Mouse (Mus musculus): ENCODE results near the gene Large2. TPM values are rescaled to one million over a fixed set of nuclear protein-coding genes. Genes with fewer than 3 reads are reported as not detected.

Gene Large2
- polyA plus RNA-seq, 1 experiment from 2014 or later: 1.5 TPM

DNA sequence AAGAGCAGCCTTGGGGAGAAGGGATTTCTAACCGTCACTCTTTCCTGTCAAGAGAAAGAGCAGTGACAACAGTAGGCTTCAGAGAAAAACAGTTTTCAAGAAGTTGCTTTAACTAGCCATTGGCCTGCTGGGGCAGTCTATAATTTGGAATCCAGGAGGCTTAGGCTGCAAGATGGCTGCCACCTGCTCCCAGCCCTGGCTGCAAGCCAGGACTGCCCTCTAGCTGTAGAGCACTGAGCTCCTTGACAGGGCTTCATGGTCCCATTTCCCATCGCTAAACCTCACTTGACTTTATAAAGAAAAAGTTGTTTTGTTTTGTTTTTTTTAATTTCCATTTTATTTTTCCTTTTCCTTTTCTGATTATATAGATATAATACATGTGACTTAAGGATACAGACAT is 43.3 kb downstream of the Large2 start:
- H3K27ac ChIP-seq (replicated peaks): no peak overlapping the region
- H3K9ac ChIP-seq: no peak overlapping the region
- H3K9me3 ChIP-seq: no peaks in the 10 kb centered on the region
- 79% methylated on average over 2 of the region's 2 CpGs for WGBS
- H3K4me1 ChIP-seq (replicated peaks): no peaks in the 10 kb centered on the region
- no peak for ATAC-seq (ENCODE audit: low FRiP score, low read depth)
- H3K4me3 ChIP-seq: no peak overlapping the region
- H3K27me3 ChIP-seq: no peaks in the 10 kb centered on the region
- no peak overlapping the region for H3K4me2 ChIP-seq
- peaks cover 18% of the 10 kb centered on the region for H3K36me3 ChIP-seq

DNA sequence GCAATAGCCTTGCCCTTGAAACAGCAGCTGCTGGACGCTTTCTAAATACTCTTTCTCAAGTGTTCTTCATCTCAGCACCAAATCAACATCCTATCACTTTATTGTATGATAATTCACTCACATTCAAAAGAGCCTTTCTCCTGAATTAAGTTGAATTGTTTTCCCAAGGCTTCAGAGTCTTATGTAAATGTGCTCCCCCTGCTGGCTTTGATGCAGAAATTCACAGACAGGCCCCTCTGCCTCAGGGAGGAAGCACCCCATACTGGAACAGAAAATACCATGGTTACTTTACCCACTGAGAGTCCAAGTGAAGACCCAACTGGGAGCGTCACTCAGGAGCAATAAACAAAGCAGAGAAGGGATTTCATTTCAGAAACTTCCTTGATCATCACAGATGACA is 43.8 kb downstream of the Large2 start:
- no peaks in the 10 kb centered on the region for H3K4me1 ChIP-seq (replicated peaks)
- H3K36me3 ChIP-seq: peaks cover 18% of the 10 kb centered on the region
- H3K9ac ChIP-seq: no peak overlapping the region
- ATAC-seq (ENCODE audit: low FRiP score, low read depth): no peak
- WGBS: 54% methylated on average over 2 of the region's 2 CpGs
- H3K9me3 ChIP-seq: no peaks in the 10 kb centered on the region
- no peak overlapping the region for H3K27ac ChIP-seq (replicated peaks)
- H3K27me3 ChIP-seq: no peaks in the 10 kb centered on the region
- H3K4me2 ChIP-seq: no peak overlapping the region
- no peak overlapping the region for H3K4me3 ChIP-seq

DNA sequence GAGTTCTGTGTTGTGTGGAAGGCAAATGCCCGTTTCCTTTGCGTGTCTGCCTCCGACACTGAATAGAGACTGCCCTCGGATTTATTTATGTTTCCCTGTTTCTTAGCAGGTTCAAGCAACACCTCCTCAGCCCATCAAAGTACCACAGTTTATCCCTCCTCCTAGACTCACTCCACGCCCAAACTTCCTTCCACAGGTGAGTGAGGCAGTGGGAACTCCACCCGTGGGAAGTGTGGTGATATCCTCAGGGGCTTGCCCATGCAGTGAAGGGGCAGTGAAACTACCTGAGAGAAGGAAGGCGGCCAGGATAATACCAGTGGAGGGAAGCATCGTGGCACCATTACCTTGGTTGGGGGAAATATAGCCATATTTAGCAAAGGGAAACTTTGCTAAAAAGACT is 46.5 kb downstream of the Large2 start:
- peaks cover 13% of the 10 kb centered on the region for H3K36me3 ChIP-seq
- ATAC-seq (ENCODE audit: low FRiP score, low read depth): no peak
- no peak overlapping the region for H3K4me2 ChIP-seq
- no peak overlapping the region for H3K27ac ChIP-seq (replicated peaks)
- H3K4me3 ChIP-seq: no peak overlapping the region
- no peaks in the 10 kb centered on the region for H3K4me1 ChIP-seq (replicated peaks)
- no peaks in the 10 kb centered on the region for H3K9me3 ChIP-seq
- H3K9ac ChIP-seq: no peak overlapping the region
- no peaks in the 10 kb centered on the region for H3K27me3 ChIP-seq
- 95% methylated on average over 8 of the region's 8 CpGs for WGBS

DNA sequence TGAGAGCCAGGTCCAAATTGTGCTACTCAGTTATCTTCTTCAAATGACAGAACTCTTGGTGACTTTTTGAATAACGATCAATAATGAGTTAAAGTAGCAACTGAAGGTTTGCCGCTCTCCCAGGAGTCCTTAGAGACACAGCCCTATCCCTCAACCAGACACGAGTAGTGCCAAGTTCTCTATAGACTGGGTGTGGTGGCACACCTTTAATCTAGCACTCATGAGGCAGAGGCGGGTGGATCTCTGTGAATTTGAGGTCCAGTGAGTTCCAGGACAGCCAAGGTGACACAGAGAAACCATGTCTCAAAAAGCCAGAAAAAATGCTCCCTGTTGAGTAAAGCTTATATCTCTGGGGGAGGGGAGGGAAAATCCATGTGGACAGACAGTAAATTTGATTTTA is 47.1 kb downstream of the Large2 start:
- H3K36me3 ChIP-seq: peaks cover 16% of the 10 kb centered on the region
- no peak for ATAC-seq (ENCODE audit: low FRiP score, low read depth)
- H3K4me3 ChIP-seq: no peak overlapping the region
- H3K27ac ChIP-seq (replicated peaks): no peak overlapping the region
- H3K9ac ChIP-seq: no peak overlapping the region
- H3K4me2 ChIP-seq: no peak overlapping the region
- H3K27me3 ChIP-seq: no peaks in the 10 kb centered on the region
- whole genome bisulfite sequencing: 92% methylated on average over 4 of the region's 4 CpGs
- no peaks in the 10 kb centered on the region for H3K4me1 ChIP-seq (replicated peaks)
- no peaks in the 10 kb centered on the region for H3K9me3 ChIP-seq

DNA sequence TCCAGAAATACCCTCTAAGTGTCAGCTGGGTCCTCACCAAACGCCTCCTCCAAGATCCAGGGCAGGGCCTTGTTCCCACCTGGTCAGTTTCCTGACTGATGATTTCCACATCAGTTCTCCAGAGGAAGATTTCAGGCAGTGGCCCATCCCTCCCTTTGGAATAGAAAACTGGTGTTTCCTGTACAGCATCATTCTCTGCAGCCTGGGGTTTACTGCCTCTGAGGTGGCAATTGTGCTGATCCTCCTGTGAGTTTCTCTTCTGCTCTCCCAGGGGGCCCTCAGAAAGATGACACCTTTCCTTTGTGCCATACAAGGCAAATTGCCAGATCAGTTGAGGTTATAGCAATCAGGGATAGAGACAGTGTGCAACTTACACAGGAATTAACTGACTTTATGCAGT is 48.4 kb downstream of the Large2 start:
- Histone ChIP-seq H3K27me3 (no peaks in the 10 kb centered on the region), H3K9me3 (no peaks in the 10 kb centered on the region), H3K9ac (no peak overlapping the region), H3K4me1 (replicated peaks) (no peaks in the 10 kb centered on the region), H3K27ac (replicated peaks) (no peak overlapping the region), H3K36me3 (peaks cover 22% of the 10 kb centered on the region), H3K4me3 (no peak overlapping the region), H3K4me2 (no peak overlapping the region)
- no peak for ATAC-seq (ENCODE audit: low FRiP score, low read depth)
- 95% methylated on average over 1 of the region's 1 CpGs for WGBS

DNA sequence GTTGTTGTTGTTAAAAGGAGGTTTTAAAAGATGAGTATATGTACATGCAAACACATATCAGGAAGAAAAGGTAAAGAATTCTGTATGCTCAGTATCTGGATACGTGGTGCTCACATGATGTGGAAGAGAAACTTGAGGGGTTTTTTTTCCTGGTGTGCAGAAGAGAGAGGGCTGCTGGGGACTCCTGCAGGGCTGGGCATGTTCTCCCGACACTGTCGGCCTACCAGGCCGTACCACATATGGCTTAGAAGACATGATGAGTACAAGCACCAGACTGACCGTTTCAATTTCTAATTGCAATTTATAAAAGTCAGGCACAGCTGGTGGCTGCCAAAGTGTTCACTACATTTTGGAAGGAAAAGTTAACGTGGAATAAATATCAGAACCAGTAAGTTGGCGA is 49.0 kb downstream of the Large2 start:
- H3K27me3 ChIP-seq: no peaks in the 10 kb centered on the region
- no peak for ATAC-seq (ENCODE audit: low FRiP score, low read depth)
- H3K4me2 ChIP-seq: no peak overlapping the region
- H3K4me3 ChIP-seq: no peak overlapping the region
- no peak overlapping the region for H3K9ac ChIP-seq
- H3K27ac ChIP-seq (replicated peaks): no peak overlapping the region
- H3K9me3 ChIP-seq: no peaks in the 10 kb centered on the region
- peaks cover 22% of the 10 kb centered on the region for H3K36me3 ChIP-seq
- WGBS: 86% methylated on average over 7 of the region's 7 CpGs
- H3K4me1 ChIP-seq (replicated peaks): no peaks in the 10 kb centered on the region

DNA sequence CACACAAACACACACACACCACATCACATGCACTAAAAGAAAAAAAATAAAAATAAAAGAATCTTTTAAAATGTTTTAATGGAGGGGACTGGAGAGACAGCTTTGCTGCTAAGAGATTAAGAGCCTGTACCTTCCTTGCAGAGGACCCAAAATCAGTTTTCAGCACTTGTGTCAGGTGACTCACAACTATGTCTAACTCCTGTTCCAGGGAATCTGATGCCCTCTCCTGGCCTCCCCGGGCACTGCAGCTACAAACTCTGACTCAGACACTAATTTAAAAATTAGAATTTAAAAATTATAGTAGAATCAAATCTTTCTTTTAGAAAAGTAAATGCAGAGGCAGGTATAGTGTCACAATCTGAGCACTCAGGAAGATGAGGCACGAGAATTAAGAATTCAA is 52.0 kb downstream of the Large2 start:
- no peak for ATAC-seq (ENCODE audit: low FRiP score, low read depth)
- Histone ChIP-seq H3K4me2 (no peak overlapping the region), H3K36me3 (peaks cover 22% of the 10 kb centered on the region), H3K4me1 (replicated peaks) (no peaks in the 10 kb centered on the region), H3K27ac (replicated peaks) (no peak overlapping the region), H3K9me3 (no peaks in the 10 kb centered on the region), H3K4me3 (no peak overlapping the region), H3K9ac (no peak overlapping the region), H3K27me3 (no peaks in the 10 kb centered on the region)
- WGBS: 87% methylated on average over 2 of the region's 2 CpGs

DNA sequence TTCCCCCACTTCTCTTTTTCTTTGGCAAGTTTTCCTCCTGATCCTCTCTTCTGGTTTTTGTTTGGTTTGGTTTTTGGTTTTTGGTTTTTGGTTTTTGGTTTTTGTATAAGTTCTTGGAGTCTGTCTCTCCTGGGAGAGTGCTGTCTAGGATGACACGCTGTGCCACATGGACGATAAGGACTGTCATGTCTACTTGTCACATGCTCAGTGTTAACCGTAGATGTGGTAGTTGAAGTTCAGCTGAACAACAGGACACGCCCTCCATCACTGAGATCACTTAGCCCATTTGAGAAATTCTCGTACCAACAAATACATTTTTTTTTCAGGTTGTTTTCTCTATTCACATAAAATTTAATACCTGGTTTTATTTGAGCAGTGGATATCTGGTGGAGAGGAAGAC is 57.4 kb downstream of the Large2 start:
- no peaks in the 10 kb centered on the region for H3K9me3 ChIP-seq
- WGBS: 88% methylated on average over 5 of the region's 5 CpGs
- ATAC-seq (ENCODE audit: low FRiP score, low read depth): no peak

DNA sequence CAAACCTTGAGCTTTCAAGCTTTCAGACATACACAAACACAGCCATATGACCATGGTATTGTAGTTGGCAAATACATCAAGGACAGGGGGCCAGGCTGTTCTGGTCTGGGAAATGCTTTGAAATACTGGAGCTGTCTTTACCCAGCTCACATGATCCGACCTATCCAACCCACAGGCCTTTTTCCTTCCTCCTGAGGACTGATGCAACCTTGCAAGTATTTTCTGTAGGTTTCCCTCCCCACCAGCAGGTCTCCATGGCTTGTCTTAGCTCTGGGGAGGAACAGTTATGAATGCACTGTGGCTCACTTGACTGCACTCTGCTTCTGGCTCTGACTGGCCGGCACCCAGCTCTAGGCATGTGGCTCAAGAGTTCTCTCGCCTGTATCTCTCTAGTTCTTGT is 58.0 kb downstream of the Large2 start:
- no peaks in the 10 kb centered on the region; the same call in 1 of the 2 replicates for H3K4me1 ChIP-seq (replicated peaks)
- peaks cover 2% of the 10 kb centered on the region; the same call in 1 of the 2 replicates for H3K36me3 ChIP-seq
- no peak overlapping the region for H3K27ac ChIP-seq (replicated peaks)
- no peak overlapping the region for H3K4me3 ChIP-seq
- no peak overlapping the region for H3K4me2 ChIP-seq
- H3K9ac ChIP-seq: no peak overlapping the region
- H3K9me3 ChIP-seq: no peaks in the 10 kb centered on the region
- WGBS: 81% methylated on average over 3 of the region's 3 CpGs
- ATAC-seq (ENCODE audit: low FRiP score, low read depth): no peak
- no peaks in the 10 kb centered on the region for H3K27me3 ChIP-seq

More for the DNA sequence above, 57.4 kb downstream of the Large2 start:
- no peaks in the 10 kb centered on the region; the same call in 1 of the 2 replicates for H3K4me1 ChIP-seq (replicated peaks)
- H3K9ac ChIP-seq: no peak overlapping the region
- no peaks in the 10 kb centered on the region for H3K27me3 ChIP-seq
- H3K4me3 ChIP-seq: no peak overlapping the region
- no peak overlapping the region for H3K4me2 ChIP-seq
- H3K27ac ChIP-seq (replicated peaks): no peak overlapping the region
- H3K36me3 ChIP-seq: peaks cover 5% of the 10 kb centered on the region; the same call in 1 of the 2 replicates

Small RNAs within 50 kb of the gene (microRNA-seq; reads per million reads assigned to microRNA genes)
- gene Mir7000: not detected

Other genes with a start within 250 kb of the Large2 start
- gene Pex16, start 193 bp downstream of the Large2 start, polyA plus RNA-seq (2015; fragmentation: Nextera tagmentation; extraction: Ambion mirVana): 37.3 and 40.1 TPM in 2 replicates
- gene 1700029I15Rik, start 7.7 kb upstream of the Large2 start, polyA plus RNA-seq (2015; fragmentation: Nextera tagmentation; extraction: Ambion mirVana): 7.8 and 8.8 TPM in 2 replicates
- 162 and 178 TPM in 2 replicates for gene Mapk8ip1, start 26.4 kb upstream of the Large2 start, polyA plus RNA-seq (2015; fragmentation: Nextera tagmentation; extraction: Ambion mirVana)
- 41.1 and 47.9 TPM in 2 replicates for gene Cry2, start 59.2 kb upstream of the Large2 start, polyA plus RNA-seq (2015; fragmentation: Nextera tagmentation; extraction: Ambion mirVana)
- gene Slc35c1, start 85.7 kb upstream of the Large2 start, polyA plus RNA-seq (2015; fragmentation: Nextera tagmentation; extraction: Ambion mirVana): 15.4 and 20.1 TPM in 2 replicates
- 29.3 and 31.3 TPM in 2 replicates for gene Chst1, start 224.8 kb upstream of the Large2 start, polyA plus RNA-seq (2015; fragmentation: Nextera tagmentation; extraction: Ambion mirVana)

Data from hindbrain, embryonic 15.5 days (tissue).